Mouse (Mus musculus) small intestine, adult 2 months (tissue): Measurements from ENCODE around the gene Pdss2. TPM values are rescaled to one million over a fixed set of nuclear protein-coding genes. Genes with fewer than 3 reads are reported as not detected.

Source experiments
- H3K27ac ChIP-seq: fragments of 200-500 bp; 2 replicates; pipeline ENCODE4 v1.5.1; 2012; ENCODE audit warnings: low read depth, low read length, control low read depth, inconsistent platforms; ENCODE audit not compliant: insufficient read depth
- H3K27me3 ChIP-seq: fragments of 200-500 bp; 2 replicates; pipeline ENCODE4 v1.6.1; 2012; ENCODE audit warnings: mild to moderate bottlenecking, moderate library complexity, low read length, inconsistent platforms; ENCODE audit not compliant: control insufficient read depth, insufficient read depth
- H3K36me3 ChIP-seq: fragments of 200-500 bp; 2 replicates; pipeline ENCODE4 v1.6.1; 2012; ENCODE audit warnings: mild to moderate bottlenecking, low read length, control low read depth, inconsistent platforms; ENCODE audit not compliant: control insufficient read depth, insufficient read depth
- H3K4me1 ChIP-seq: fragments of 200-500 bp; 2 replicates; pipeline ENCODE4 v1.6.1; 2012; ENCODE audit warnings: low read length, inconsistent platforms, mixed read lengths; ENCODE audit not compliant: control insufficient read depth, insufficient read depth, insufficient read length
- H3K4me3 ChIP-seq: fragments of 200-500 bp; 2 replicates; pipeline ENCODE4 v1.5.1; 2012; ENCODE audit warnings: low read depth, mild to moderate bottlenecking, control low read depth, inconsistent platforms, low read length, moderate library complexity
- CTCF ChIP-seq: fragments of 200-500 bp; IDR thresholded peaks from 2 replicates; pipeline ENCODE4 v1.5.1; 2012; ENCODE audit warnings: low read depth, mild to moderate bottlenecking, control low read depth, inconsistent platforms, low read length, moderate library complexity, mixed read lengths; ENCODE audit not compliant: insufficient replicate concordance, insufficient read length; ENCODE audit errors: extremely low read depth
- POLR2A ChIP-seq: fragments of 200-500 bp; IDR thresholded peaks from 2 replicates; pipeline ENCODE4 v1.6.1; 2012; ENCODE audit warnings: low read depth, mild to moderate bottlenecking, control low read depth, inconsistent platforms, low read length, moderate library complexity
- WGBS: fragments of 180-500 bp; shearing (Covaris S2); methylation state at CpG from one replicate; pipeline ENCODE4 v1.1.7; 2018; 5-methylcytosine and 5-hydroxymethylcytosine counted together
- polyA plus RNA-seq: library from polyadenylated mRNA; depleted of rRNA; stranded (reverse); fragments of >200 nt; gene quantifications from 2 replicates; pipeline ENCODE4 v1.2.3, GENCODE M21; 2012

The Pdss2 gene
- polyA plus RNA-seq, 1 experiment, result 10.5 TPM

GRCm38 (mm10) chr10:43440050-43440449 is 218.8 kb downstream of the Pdss2 start:
- H3K4me1 ChIP-seq, result peaks cover 8% of the 10 kb centered on the region; the same call in 1 of the 2 replicates
- H3K36me3 ChIP-seq, result no peaks in the 10 kb centered on the region
- no peaks in the 10 kb centered on the region for H3K27me3 ChIP-seq
- no peak overlapping the region for H3K27ac ChIP-seq
- no peak overlapping the region for H3K4me3 ChIP-seq
- WGBS, result 59% methylated on average over 13 of the region's 13 CpGs
- no peak for TF ChIP-seq CTCF

- Histone ChIP-seq H3K4me1 (peaks cover 8% of the 10 kb centered on the region; the same call in 1 of the 2 replicates), H3K27ac (peak overlapping the region; percentile 77), H3K27me3 (no peaks in the 10 kb centered on the region), H3K36me3 (no peaks in the 10 kb centered on the region), H3K4me3 (no peak overlapping the region)
- TF ChIP-seq POLR2A, result no peak
- TF ChIP-seq CTCF, result no peak
- WGBS, result 24% methylated on average over 15 of the region's 15 CpGs
Measured at GRCm38 (mm10) chr10:43440981-43441740, 219.9 kb downstream of the Pdss2 start.

GRCm38 (mm10) chr10:43448656-43449055 is 227.4 kb downstream of the Pdss2 start:
- TF ChIP-seq POLR2A (no peak), CTCF (no peak)
- Histone ChIP-seq H3K4me1 (0 out of 2 replicates have a peak, but pooled peaks cover 2% of the 10 kb centered on the region), H3K27me3 (no peaks in the 10 kb centered on the region), H3K27ac (no peak overlapping the region), H3K4me3 (no peak overlapping the region), H3K36me3 (no peaks in the 10 kb centered on the region)
- WGBS, result 74% methylated on average over 3 of the region's 3 CpGs

- TF ChIP-seq CTCF (peak; percentile 66; the same call in 1 of the 2 replicates), POLR2A (no peak)
- H3K27me3 ChIP-seq, result no peaks in the 10 kb centered on the region
- peak overlapping the region; percentile 37 for H3K4me3 ChIP-seq
- no peak overlapping the region for H3K27ac ChIP-seq
- 16% methylated on average over 16 of the region's 16 CpGs for WGBS
- H3K36me3 ChIP-seq, result no peaks in the 10 kb centered on the region
- 0 out of 2 replicates have a peak, but pooled peaks cover 4% of the 10 kb centered on the region for H3K4me1 ChIP-seq
Measured at GRCm38 (mm10) chr10:43451848-43452662, 230.8 kb downstream of the Pdss2 start.

GRCm38 (mm10) chr10:43452663-43452996 is 231.3 kb downstream of the Pdss2 start:
- H3K4me3 ChIP-seq, result no peak overlapping the region; the same call in 1 of the 2 replicates

GRCm38 (mm10) chr10:43454219-43454618 is 232.9 kb downstream of the Pdss2 start:
- no peak for TF ChIP-seq POLR2A
- no peak for TF ChIP-seq CTCF
- Histone ChIP-seq H3K4me3 (no peak overlapping the region), H3K36me3 (no peaks in the 10 kb centered on the region), H3K27me3 (no peaks in the 10 kb centered on the region), H3K27ac (no peak overlapping the region), H3K4me1 (0 out of 2 replicates have a peak, but pooled peaks cover 4% of the 10 kb centered on the region)
- WGBS, result 93% methylated on average over 1 of the region's 1 CpGs

More at GRCm38 (mm10) chr10:43452663-43452996, 231.3 kb downstream of the Pdss2 start:
- TF ChIP-seq POLR2A (no peak), CTCF (no peak)
- Histone ChIP-seq H3K27me3 (no peaks in the 10 kb centered on the region), H3K27ac (no peak overlapping the region), H3K4me1 (0 out of 2 replicates have a peak, but pooled peaks cover 4% of the 10 kb centered on the region), H3K36me3 (no peaks in the 10 kb centered on the region)
- WGBS, result 20% methylated on average over 5 of the region's 5 CpGs

- Histone ChIP-seq H3K36me3 (no peaks in the 10 kb centered on the region), H3K4me3 (no peak overlapping the region), H3K27me3 (no peaks in the 10 kb centered on the region), H3K4me1 (0 out of 2 replicates have a peak, but pooled peaks cover 4% of the 10 kb centered on the region), H3K27ac (no peak overlapping the region)
- no peak for TF ChIP-seq POLR2A
- WGBS, result 93% methylated on average over 3 of the region's 3 CpGs
Measured at GRCm38 (mm10) chr10:43454671-43455070, 233.4 kb downstream of the Pdss2 start.
